Mouse (Mus musculus): ENCODE results near the gene Ano4.

The Ano4 gene

DNA sequence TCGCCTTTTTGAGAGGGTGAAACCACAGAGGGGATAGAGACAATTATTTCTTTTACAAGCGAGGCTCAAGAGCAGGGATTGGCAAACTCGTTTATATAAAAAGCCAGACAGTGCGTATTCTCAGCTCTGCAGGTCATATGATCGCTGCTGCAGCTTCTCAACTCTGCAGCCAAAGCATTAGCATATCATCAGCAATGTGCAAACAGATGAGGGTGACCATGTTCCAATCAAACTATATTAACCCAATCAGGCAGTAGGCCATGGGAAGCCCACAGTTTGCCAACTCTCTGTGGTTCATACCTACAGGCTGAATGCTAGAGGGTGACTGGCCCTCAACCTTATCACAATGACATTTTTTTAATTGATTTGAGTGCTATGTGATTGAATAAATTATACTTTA is 64.2 kb downstream of the Ano4 start:
- no peak for DNase-seq (ENCODE audit: low read depth)

- no peak for DNase-seq (ENCODE audit: low read depth)
Observed at GRCm38 (mm10) chr10:89273001-89273680, 71.4 kb downstream of the Ano4 start.

GRCm38 (mm10) chr10:89267312-89267711 is 77.2 kb downstream of the Ano4 start:
- no peak for DNase-seq (ENCODE audit: low read depth)

- DNase-seq (ENCODE audit: low read depth), result no peak
Observed at GRCm38 (mm10) chr10:89263396-89263795, 81.2 kb downstream of the Ano4 start.

- DNase-seq (ENCODE audit: low read depth), result no peak
Observed at GRCm38 (mm10) chr10:89257457-89258381, 86.8 kb downstream of the Ano4 start.

DNA sequence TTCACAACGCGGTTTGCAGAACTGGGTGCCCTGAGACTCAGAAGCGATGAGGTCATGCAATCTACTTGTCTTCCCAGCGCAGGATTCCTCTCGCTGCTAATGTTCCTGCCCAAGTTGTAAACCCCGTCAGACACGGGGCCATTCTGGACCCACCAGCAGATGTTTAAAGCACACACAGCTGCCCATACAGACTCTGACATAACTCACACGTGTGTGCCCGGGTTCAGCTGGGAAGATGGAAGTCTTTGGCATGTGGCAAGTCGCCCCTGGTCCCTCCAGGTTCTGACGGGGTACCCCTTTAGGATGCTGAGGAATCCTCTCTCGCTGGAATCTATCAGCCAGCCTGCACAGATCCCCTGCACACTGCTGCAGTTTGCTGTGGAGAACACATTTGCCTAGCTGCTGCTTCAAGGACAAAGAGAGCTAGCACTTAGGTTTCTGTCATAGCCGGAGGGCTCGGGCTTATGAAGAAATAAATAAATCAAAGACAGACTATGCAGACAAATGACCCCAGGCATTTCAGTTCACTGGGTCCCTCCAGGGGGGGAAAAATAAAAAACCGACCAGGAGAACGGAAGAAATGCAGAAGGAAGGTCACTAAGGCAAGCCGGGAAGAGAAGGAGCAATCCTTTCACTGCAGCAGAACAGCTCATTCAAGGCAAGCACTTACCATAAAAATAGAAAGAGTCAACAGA is 87.7 kb downstream of the Ano4 start:
- DNase-seq (ENCODE audit: low read depth), result no peak

DNA sequence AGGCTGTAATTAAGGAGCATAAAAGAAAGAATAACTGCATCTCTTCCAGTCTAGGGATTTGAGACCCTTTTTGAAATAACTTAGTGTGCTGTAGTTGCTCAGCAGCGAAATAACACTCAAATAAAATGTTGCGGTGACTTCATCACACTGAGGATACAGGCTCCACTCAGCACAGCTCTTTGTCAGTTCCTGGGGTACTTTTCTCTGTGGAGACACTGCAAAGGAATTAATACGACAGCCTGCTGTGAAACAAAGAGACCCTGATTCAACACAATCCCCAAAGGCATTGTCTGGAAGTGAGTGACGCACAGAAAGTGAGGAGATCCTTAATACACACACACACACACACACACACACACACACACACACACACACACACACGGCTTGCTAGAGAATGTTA is 89.8 kb downstream of the Ano4 start:
- no peak for DNase-seq (ENCODE audit: low read depth)

DNA sequence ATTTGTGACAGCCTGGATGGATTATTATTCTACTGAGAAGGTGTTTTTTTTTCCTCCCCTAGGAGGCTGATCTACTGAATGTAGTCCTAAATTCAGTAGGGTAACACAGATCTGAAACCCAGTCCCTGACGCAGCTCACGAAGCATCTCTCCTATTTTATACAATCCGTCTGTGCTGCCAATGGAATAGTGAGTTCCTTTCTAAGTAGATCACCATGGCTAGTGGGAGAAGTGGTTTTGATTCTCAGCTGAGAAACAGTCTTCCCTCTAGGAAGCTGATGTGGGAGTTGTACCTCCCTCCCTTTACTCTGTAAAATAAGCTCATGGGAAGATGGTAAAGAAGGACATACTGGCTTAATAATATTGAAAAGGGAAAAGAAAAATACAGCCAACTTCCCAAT is 90.8 kb downstream of the Ano4 start:
- no peak for DNase-seq (ENCODE audit: low read depth)

DNA sequence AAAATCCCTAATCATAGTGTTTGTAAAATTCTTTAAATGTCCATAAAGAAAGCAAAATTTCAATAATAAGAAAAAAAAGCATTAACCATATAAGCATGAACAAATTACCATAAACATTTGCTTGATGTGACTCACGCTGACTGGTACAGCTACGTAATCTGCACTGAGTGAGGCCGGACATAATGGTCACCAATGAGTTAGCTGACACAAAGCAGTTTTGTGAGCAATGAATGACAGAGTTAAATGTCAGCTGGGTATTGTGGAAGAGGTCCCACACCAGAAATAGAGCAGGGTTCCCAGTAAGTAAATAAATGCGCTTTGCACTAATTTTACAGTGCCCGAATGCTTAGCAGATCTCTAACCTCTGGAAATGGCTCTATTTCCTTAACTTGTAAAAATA is 91.9 kb downstream of the Ano4 start:
- DNase-seq (ENCODE audit: low read depth), result no peak

DNA sequence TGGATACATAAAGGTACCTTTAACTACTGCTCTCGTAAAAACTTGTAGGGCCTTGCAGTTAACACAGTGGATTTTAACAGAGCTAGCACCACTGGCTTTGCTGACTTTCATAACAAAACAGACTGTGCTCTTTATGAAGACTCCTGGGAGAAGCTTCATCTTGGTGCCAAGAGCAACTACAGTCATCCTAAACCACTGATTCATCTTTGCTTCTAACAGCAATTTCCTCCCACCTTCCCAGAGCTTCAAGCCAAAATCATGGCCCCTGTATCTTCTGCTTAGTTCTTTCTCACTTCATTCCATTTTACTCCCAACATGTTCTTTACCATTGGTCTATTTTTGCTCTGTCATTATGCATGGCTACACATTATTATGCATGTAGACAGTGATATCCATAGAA is 100.8 kb downstream of the Ano4 start:
- DNase-seq (ENCODE audit: low read depth), result no peak

DNA sequence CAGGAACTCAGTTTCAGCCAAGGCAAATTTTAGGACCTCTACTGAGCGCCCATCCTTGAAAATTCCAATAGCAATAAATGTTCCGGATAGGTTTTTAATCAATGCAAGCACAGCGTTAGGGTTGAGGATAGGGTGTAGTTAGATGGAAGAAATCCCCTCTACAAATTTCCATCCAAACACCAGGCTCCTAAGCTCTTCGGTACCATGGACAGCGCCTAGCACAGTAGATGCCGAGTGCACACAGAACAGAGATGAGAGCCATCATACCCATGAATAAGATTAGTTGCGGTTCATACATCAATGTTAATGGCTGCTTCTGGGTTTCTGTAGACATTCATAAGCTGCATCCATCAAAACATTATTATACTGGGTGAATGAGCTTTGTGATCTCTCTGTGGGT is 120.0 kb downstream of the Ano4 start:
- DNase-seq (ENCODE audit: low read depth), result peak; percentile 49

DNA sequence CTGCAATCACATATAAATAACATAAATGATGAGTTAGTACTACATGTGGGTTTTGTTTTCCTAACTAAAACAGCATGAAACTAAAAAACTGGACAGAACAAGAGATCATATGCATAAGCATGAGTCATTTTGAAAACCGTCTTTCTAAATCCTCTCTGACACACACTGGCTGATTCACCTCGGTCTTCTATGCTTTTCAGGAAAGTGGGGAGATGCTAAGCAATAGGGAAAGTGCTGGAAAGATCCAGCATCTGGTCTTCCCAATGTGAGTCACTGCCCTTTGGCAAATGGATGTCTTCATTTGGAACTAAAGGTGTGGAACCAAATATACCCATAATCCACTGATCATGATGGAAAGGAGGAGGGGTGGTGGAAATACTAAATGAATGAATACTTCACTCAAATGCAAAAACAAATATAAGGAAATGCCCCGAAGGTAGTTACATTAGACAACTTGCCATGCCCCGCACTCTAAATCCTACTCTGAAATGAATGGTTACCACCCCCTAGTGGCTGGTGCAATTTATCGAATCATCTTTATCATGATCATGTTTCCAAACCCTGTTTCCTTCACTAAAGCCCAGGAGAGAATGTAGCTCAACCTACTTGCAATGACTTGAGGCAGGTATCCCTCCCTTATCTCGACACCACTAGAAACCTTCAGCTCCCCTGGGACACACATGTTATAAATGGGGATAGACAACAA is 122.1 kb downstream of the Ano4 start:
- no peak for DNase-seq (ENCODE audit: low read depth)

GRCm38 (mm10) chr10:89216078-89216477 is 128.5 kb downstream of the Ano4 start:
- DNase-seq (ENCODE audit: low read depth), result no peak

DNA sequence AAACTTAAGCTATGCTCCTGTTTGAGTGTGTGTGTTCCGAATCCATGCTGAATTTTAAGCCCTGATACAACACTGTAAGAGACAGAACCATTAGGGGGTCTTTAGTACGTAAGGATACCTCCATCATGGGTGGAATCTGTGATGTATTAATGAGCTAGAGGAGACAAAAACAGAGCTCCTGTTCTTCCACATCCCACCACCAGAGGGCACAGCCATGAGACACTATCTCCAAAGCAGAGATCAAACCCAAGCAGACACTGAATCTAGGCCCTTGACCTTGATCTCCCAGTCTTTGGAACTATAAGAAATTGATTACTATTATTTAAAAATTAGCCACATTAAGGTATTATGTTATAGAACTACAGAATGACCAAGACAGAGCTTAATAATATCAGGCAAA is 138.7 kb downstream of the Ano4 start:
- DNase-seq (ENCODE audit: low read depth), result peak; percentile 23

GRCm38 (mm10) chr10:89196444-89196843 is 148.1 kb downstream of the Ano4 start:
- no peak for DNase-seq (ENCODE audit: low read depth)

- no peak for DNase-seq (ENCODE audit: low read depth)
Observed at GRCm38 (mm10) chr10:89195068-89195467, 149.5 kb downstream of the Ano4 start.

GRCm38 (mm10) chr10:89194440-89194839 is 150.1 kb downstream of the Ano4 start:
- DNase-seq (ENCODE audit: low read depth), result no peak

DNA sequence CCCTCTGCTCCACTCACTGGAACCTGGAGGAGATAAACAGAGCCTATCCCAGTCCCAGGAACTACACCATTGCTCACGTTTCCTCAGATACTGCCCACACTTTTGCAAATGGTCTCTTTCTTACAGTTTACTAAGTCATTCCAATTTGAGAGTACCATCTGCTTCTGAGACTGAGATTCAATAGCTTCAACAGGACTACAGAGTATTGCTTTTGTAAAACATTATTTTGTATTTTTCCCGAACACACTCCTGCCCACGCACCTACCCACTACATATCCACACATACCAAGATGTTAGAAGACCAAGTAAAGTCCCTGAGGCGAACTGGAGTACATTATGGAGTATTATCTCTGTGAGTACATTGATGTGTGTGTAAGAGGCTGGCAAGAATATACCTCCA is 166.6 kb downstream of the Ano4 start:
- DNase-seq (ENCODE audit: low read depth), result no peak

DNA sequence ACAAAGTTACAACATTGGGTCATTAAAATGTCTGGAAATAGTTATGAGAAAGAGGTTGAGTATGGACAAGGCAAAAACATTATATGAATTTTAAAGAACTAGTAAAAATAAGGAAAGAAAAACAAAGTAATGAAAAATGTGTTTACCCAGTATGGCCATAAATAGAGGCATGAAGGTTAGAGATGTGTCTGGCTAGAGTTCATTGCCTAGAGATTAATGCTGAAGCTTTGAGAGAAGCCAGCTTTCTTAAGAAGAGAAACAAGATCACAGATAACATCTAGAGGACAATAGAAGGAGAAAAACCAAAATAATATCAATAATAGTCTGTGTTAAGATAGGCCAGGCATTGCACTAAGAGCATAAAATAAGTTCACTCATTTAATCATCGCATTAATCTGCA is 180.0 kb downstream of the Ano4 start:
- DNase-seq (ENCODE audit: low read depth), result no peak

- DNase-seq (ENCODE audit: low read depth), result no peak
Observed at GRCm38 (mm10) chr10:89155502-89155901, 189.1 kb downstream of the Ano4 start.

DNA sequence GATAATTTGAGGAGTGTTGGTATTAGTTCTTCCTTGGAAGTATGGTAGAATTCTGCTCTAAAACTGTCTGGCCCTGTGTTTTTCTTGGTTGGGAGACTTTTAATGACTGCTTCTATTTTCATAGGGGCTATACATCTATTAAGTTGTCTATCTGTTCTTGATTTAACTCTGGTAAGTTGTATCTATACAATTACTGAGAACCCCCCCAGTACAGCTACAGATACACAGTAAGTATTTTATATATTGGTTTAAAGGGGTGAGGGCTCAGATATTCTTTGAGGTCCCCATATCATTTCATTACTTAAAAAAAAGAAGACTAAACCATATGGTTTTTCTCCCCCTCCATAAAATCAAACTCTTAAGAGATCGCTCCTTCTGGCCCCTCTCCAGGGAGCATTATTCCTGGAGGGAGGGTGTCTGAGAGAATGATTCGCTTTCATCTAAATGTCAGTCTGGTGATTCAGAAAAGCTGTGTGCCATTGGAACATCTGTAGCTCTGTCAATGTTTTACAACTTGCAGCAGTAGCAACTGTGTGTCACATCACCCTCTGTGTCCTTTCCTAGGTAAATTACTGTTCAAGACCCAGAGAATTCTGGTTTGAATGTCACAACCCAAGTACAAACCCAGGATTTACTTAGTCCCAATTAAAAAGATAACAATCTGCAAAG is 189.6 kb downstream of the Ano4 start:
- no peak for DNase-seq (ENCODE audit: low read depth)

DNA sequence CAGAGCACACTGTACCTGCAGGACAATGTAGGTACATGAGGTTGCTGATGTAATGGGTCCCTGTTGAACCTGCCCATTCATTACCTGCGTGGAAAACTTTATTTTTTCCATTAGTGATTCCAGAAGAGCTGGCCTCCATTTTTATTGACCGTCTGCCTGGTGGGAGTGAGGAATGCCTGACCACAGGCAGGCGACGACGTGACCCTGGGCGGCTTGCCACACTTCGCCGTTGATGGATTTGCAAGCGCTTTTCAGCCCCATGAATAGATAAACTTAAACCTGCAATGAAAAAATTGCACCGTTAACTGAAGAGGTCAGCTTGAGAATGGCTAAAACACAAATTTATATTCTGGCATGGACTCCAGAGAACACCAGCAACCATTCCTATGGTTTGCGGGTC is 195.4 kb downstream of the Ano4 start:
- DNase-seq (ENCODE audit: low read depth), result no peak
